Mouse (Mus musculus) midbrain, embryonic 10.5 days (tissue): ENCODE measurements around the gene Smg5. TPM values are rescaled to one million over a fixed set of nuclear protein-coding genes. Genes with fewer than 3 reads are reported as not detected.

Experiments
- DNase-seq: peaks from one replicate; pipeline ENCODE4 v3.0.0-alpha.2; 2017; ENCODE audit warnings: low spot score
- H3K27ac ChIP-seq: fragments of 300-500 bp; sonication (generic); replicated peaks from 2 replicates; pipeline ENCODE4 v1.5.1; 2016; ENCODE audit warnings: mild to moderate bottlenecking
- H3K27me3 ChIP-seq: fragments of 300-500 bp; sonication (generic); 2 replicates; pipeline ENCODE4 v1.6.1; 2016; ENCODE audit warnings: low read depth, mild to moderate bottlenecking; ENCODE audit not compliant: poor library complexity, severe bottlenecking
- H3K36me3 ChIP-seq: fragments of 300-500 bp; sonication (generic); 2 replicates; pipeline ENCODE4 v1.6.1; 2016; ENCODE audit warnings: mild to moderate bottlenecking, moderate library complexity
- H3K4me1 ChIP-seq: fragments of 300-500 bp; sonication (generic); 2 replicates; pipeline ENCODE4 v1.6.1; 2016
- H3K4me3 ChIP-seq: fragments of 300-500 bp; sonication (generic); 2 replicates; pipeline ENCODE4 v1.5.1; 2016; ENCODE audit warnings: mild to moderate bottlenecking, moderate library complexity
- H3K9me3 ChIP-seq: fragments of 300-500 bp; sonication (generic); replicated peaks from 2 replicates; pipeline ENCODE4 v1.6.1; 2016; ENCODE audit warnings: mild to moderate bottlenecking
- whole genome bisulfite sequencing: fragments of 180-500 bp; shearing (Covaris S2); methylation state at CpG from one replicate; pipeline ENCODE4 v1.1.7; 2016; 5-methylcytosine and 5-hydroxymethylcytosine counted together
- polyA plus RNA-seq: library from polyadenylated mRNA; unstranded; fragments of >200 nt; fragmentation: Nextera tagmentation; extraction: Ambion mirVana; gene quantifications from 2 replicates; pipeline ENCODE4 v1.2.1, GENCODE M21; 2016

The Smg5 gene
- polyA plus RNA-seq, 1 experiment from 2014 or later = 84.5 TPM

DNA sequence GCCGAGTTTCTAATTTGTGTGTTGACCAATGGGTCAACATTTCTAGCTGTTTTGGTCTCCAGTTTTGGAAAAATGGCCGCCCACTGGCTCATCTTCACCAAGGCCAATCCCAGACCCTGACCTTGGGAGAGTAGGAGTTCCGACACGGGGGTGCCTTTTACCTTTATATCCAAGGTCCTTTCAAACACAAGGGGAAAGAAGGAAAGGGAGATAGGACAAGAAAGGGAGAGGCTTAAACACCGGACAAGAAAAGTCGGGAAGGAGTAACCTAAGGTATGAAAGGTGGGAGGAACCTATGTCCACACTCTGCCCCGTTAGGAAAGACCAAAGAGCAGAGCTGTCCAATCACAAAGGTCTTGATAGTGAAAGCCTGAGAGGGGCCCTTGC lies 74.6 kb downstream of the Smg5 start:
- H3K9me3 ChIP-seq = no peaks in the 10 kb centered on the region
- WGBS = 25% methylated on average over 7 of the region's 7 CpGs
- H3K27ac ChIP-seq = peak overlapping the region; percentile 94
- H3K36me3 ChIP-seq = peaks cover 44% of the 10 kb centered on the region
- no peaks in the 10 kb centered on the region for H3K27me3 ChIP-seq
- peak overlapping the region; percentile 80 for H3K4me3 ChIP-seq
- peaks cover 42% of the 10 kb centered on the region for H3K4me1 ChIP-seq
- no peak for DNase-seq

DNA sequence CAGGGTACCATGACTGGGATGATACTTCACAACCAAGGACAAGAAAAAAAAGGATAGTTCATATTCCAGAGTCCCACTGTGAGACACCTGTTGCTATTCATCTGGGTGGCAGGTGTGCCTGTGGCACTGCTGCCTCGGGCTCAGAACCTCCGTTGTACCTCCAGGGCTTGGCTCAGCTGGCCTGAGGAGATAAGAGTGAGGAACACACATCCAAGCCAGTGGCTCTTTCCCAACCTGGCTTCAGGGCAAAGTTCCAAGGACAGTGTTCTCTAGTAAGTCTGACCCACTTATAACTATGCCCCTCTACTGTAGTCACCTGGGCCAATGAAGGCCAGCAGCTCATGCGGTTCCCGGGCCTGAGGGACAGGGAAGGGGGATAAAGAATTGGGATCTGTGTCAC lies 75.6 kb downstream of the Smg5 start:
- peaks cover 54% of the 10 kb centered on the region for H3K36me3 ChIP-seq

More for the DNA sequence above, 75.6 kb downstream of the Smg5 start:
- WGBS = 93% methylated on average over 4 of the region's 4 CpGs
- DNase-seq = no peak
- H3K9me3 ChIP-seq = no peaks in the 10 kb centered on the region
- no peak overlapping the region for H3K27ac ChIP-seq
- H3K4me1 ChIP-seq = peaks cover 39% of the 10 kb centered on the region
- H3K4me3 ChIP-seq = no peak overlapping the region
- H3K27me3 ChIP-seq = no peaks in the 10 kb centered on the region

Other genes starting within 250 kb of the Smg5 start
- 8.2 and 11.0 TPM in 2 replicates for gene Mef2d, start 193.9 kb upstream of the Smg5 start, polyA plus RNA-seq
- not detected in 2 replicates for gene Rhbg, start 81.6 kb upstream of the Smg5 start, polyA plus RNA-seq
- gene Gm38392, start 49.0 kb upstream of the Smg5 start, polyA plus RNA-seq = 0.14 TPM in 1 of 2 replicates, not detected in the other
- 11.4 and 14.1 TPM in 2 replicates for gene Tsacc, start 39.3 kb upstream of the Smg5 start, polyA plus RNA-seq
- gene Cct3, start 39.1 kb upstream of the Smg5 start, polyA plus RNA-seq = 780 and 865 TPM in 2 replicates
- gene Glmp, start 11.2 kb upstream of the Smg5 start, polyA plus RNA-seq = 136 and 142 TPM in 2 replicates
- gene Tmem79, start 112 bp upstream of the Smg5 start, polyA plus RNA-seq = 1.8 and 2.3 TPM in 2 replicates
- gene Paqr6, start 28.3 kb downstream of the Smg5 start, polyA plus RNA-seq = 0.65 TPM in 2 replicates
- 0.27 TPM in 2 replicates for gene Bglap3, start 36.5 kb downstream of the Smg5 start, polyA plus RNA-seq
- gene Bglap2, start 42.4 kb downstream of the Smg5 start, polyA plus RNA-seq = not detected in 2 replicates
- not detected in 2 replicates for gene Bglap, start 48.2 kb downstream of the Smg5 start, polyA plus RNA-seq
- 162 and 174 TPM in 2 replicates for gene Pmf1, start 74.1 kb downstream of the Smg5 start, polyA plus RNA-seq
- 18.7 and 20.0 TPM in 2 replicates for gene Slc25a44, start 88.9 kb downstream of the Smg5 start, polyA plus RNA-seq
- gene Sema4a, start 124.9 kb downstream of the Smg5 start, polyA plus RNA-seq = 4.9 and 10.5 TPM in 2 replicates
- 13.5 and 18.3 TPM in 2 replicates for gene Lmna, start 173.7 kb downstream of the Smg5 start, polyA plus RNA-seq
- gene Mex3a, start 196.1 kb downstream of the Smg5 start, polyA plus RNA-seq = 27.7 and 33.8 TPM in 2 replicates
- gene Rab25, start 212.0 kb downstream of the Smg5 start, polyA plus RNA-seq = 0.49 and 0.79 TPM in 2 replicates
- gene Lamtor2, start 216.8 kb downstream of the Smg5 start, polyA plus RNA-seq = 175 and 192 TPM in 2 replicates
- gene Ubqln4, start 217.5 kb downstream of the Smg5 start, polyA plus RNA-seq = 71.1 and 74.1 TPM in 2 replicates
- gene Ssr2, start 239.6 kb downstream of the Smg5 start, polyA plus RNA-seq = 201 and 207 TPM in 2 replicates